Mouse (Mus musculus) kidney, postnatal 25 days (tissue): Measurements from ENCODE around the gene Ak9.

Source experiments
- DNase-seq, 2 experiments: peaks; one replicate each; pipeline ENCODE4 v3.0.0; 2021; ENCODE audit warnings: mixed read lengths in 2 of 2

Gene Ak9

GRCm38 (mm10) chr10:41303639-41304444, at the start of gene Ak9:
Ak9 (plus strand) TSS chr10:41303980.
- DNase-seq, result peak; percentile 95 to 96

- no peak for DNase-seq
Observed at GRCm38 (mm10) chr10:41260243-41261006, 43.4 kb upstream of the Ak9 start.

- no peak for DNase-seq
Observed at GRCm38 (mm10) chr10:41261218-41261617, 42.6 kb upstream of the Ak9 start.

- no peak for DNase-seq
Observed at GRCm38 (mm10) chr10:41261889-41262288, 41.9 kb upstream of the Ak9 start.

GRCm38 (mm10) chr10:41271860-41272259, 31.9 kb upstream of the Ak9 start:
- DNase-seq, result peak in 1 of 2 experiments; percentile 10

GRCm38 (mm10) chr10:41274871-41275270, 28.9 kb upstream of the Ak9 start:
- DNase-seq, result no peak

- no peak for DNase-seq
Observed at GRCm38 (mm10) chr10:41278808-41279207, 25.0 kb upstream of the Ak9 start.

GRCm38 (mm10) chr10:41280177-41280576, 23.6 kb upstream of the Ak9 start:
- DNase-seq, result no peak

- no peak for DNase-seq
Observed at GRCm38 (mm10) chr10:41280796-41281195, 23.0 kb upstream of the Ak9 start.

GRCm38 (mm10) chr10:41282086-41282485, 21.7 kb upstream of the Ak9 start:
- DNase-seq, result no peak

- no peak for DNase-seq
Observed at GRCm38 (mm10) chr10:41287618-41288017, 16.2 kb upstream of the Ak9 start.

GRCm38 (mm10) chr10:41288074-41288473, 15.7 kb upstream of the Ak9 start:
- DNase-seq, result no peak

GRCm38 (mm10) chr10:41288771-41289415, 14.9 kb upstream of the Ak9 start:
- peak; percentile 78 to 88 for DNase-seq

GRCm38 (mm10) chr10:41291021-41291420, 12.8 kb upstream of the Ak9 start:
- no peak for DNase-seq

GRCm38 (mm10) chr10:41293019-41293418, 10.8 kb upstream of the Ak9 start:
- DNase-seq, result no peak

- no peak for DNase-seq
Observed at GRCm38 (mm10) chr10:41294734-41295133, 9.0 kb upstream of the Ak9 start.

GRCm38 (mm10) chr10:41295145-41295544, 8.6 kb upstream of the Ak9 start:
- DNase-seq, result peak; percentile 38 to 57

- DNase-seq, result no peak
Observed at GRCm38 (mm10) chr10:41300161-41300560, 3.6 kb upstream of the Ak9 start.

- DNase-seq, result peak; percentile 92 to 93
Observed at GRCm38 (mm10) chr10:41302689-41303431, 920 bp upstream of the Ak9 start, which contains the start of gene Fig4. Fig4 (minus strand) TSS chr10:41303260.

- no peak for DNase-seq
Observed at GRCm38 (mm10) chr10:41304961-41305455, 1.2 kb downstream of the Ak9 start.

- no peak for DNase-seq
Observed at GRCm38 (mm10) chr10:41308205-41308604, 4.4 kb downstream of the Ak9 start.

GRCm38 (mm10) chr10:41315866-41316265, 12.1 kb downstream of the Ak9 start:
- DNase-seq, result no peak
